Mouse (Mus musculus) bone marrow macrophage, adult 2 months (primary cell): Measurements from ENCODE around the gene Fgf12.

Experiments used
- CTCF ChIP-seq: IDR thresholded peaks from 2 replicates; pipeline ENCODE4 v1.5.1; 2012; ENCODE audit warnings: low read depth, mild to moderate bottlenecking, low read length, moderate library complexity
- POLR2A ChIP-seq: IDR thresholded peaks from 2 replicates; pipeline ENCODE4 v1.6.1; 2012; ENCODE audit warnings: mild to moderate bottlenecking, low read depth, low read length, borderline replicate concordance

DNA sequence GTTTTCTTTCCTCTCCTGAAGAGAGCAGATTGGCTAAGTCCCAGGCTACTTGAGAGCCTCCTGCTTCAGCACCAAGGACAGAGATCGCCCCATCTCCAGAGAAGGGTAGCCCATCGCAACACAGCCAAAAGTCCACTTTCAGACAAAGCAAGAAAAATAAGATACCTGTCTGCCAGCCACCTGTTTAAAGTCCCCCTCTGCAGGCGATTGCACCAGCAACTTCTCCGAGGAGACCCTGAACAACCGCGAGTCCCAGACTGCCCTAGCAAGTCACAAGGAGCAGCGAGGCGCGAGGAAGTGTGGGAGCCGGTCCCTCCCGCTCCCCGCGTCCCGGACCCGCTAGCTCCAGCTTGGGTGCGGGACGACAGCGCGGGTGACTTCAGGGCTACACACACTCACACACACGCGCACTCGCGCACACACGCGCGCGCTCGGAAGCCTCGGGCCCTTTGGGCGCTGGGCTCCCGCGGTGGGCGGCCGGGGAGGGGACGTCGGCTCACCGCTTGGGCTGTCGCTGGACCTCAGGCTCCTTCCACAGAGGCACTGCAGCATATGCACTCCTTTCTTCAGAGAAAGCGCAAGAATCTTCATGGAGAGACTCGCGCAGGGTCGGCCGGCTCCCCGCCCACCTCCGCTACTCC is 188.7 kb downstream of the Fgf12 start:
- TF ChIP-seq CTCF (no peak), POLR2A (no peak)
